Mouse (Mus musculus): ENCODE measurements around the gene Scarb1. TPM values are rescaled to one million over a fixed set of nuclear protein-coding genes. Genes with fewer than 3 reads are reported as not detected.

Gene Scarb1
- polyA plus RNA-seq, 1 experiment from 2014 or later: 60.6 TPM

- Histone ChIP-seq H3K4me2 (ENCODE audit: low read depth, low read length) (no peak overlapping the region), H3K4me1 (ENCODE audit: control insufficient read depth, insufficient read depth, low read length) (peaks cover 3% of the 10 kb centered on the region; the same call in 1 of the 2 replicates), H3K4me3 (replicated peaks; ENCODE audit: low read length) (no peak overlapping the region), H3K9me3 (replicated peaks; ENCODE audit: control insufficient read depth, low read length) (0 out of 2 replicates have a peak, but pooled peaks cover 3% of the 10 kb centered on the region), H3K27ac (ENCODE audit: low read length) (no peak overlapping the region), H3K9ac (ENCODE audit: low read length) (no peak overlapping the region), H3K27me3 (ENCODE audit: control insufficient read depth, insufficient read depth, low read length) (no peaks in the 10 kb centered on the region), H3K36me3 (ENCODE audit: control insufficient read depth, insufficient read depth, low read length) (no peaks in the 10 kb centered on the region)
- WGBS: 44% methylated on average over 7 of the region's 7 CpGs
- no peak for ATAC-seq (ENCODE audit: insufficient read depth, low FRiP score)
Measured at GRCm38 (mm10) chr5:125354885-125355492, 14.1 kb upstream of the Scarb1 start.

GRCm38 (mm10) chr5:125352781-125353294, 11.9 kb upstream of the Scarb1 start:
- Histone ChIP-seq H3K4me3 (replicated peaks; ENCODE audit: low read length) (no peak overlapping the region), H3K27me3 (ENCODE audit: control insufficient read depth, insufficient read depth, low read length) (no peaks in the 10 kb centered on the region), H3K27ac (ENCODE audit: low read length) (no peak overlapping the region), H3K4me2 (ENCODE audit: low read depth, low read length) (no peak overlapping the region), H3K36me3 (ENCODE audit: control insufficient read depth, insufficient read depth, low read length) (no peaks in the 10 kb centered on the region), H3K9ac (ENCODE audit: low read length) (no peak overlapping the region), H3K9me3 (replicated peaks; ENCODE audit: control insufficient read depth, low read length) (0 out of 2 replicates have a peak, but pooled peaks cover 3% of the 10 kb centered on the region), H3K4me1 (ENCODE audit: control insufficient read depth, insufficient read depth, low read length) (0 out of 2 replicates have a peak, but pooled peaks cover 2% of the 10 kb centered on the region)
- 96% methylated on average over 5 of the region's 5 CpGs for WGBS
- no peak for ATAC-seq (ENCODE audit: insufficient read depth, low FRiP score)

GRCm38 (mm10) chr5:125351939-125352338, 11.0 kb upstream of the Scarb1 start:
- H3K27ac ChIP-seq (ENCODE audit: low read length): no peak overlapping the region
- 0 out of 2 replicates have a peak, but pooled peaks cover 3% of the 10 kb centered on the region for H3K9me3 ChIP-seq (replicated peaks; ENCODE audit: control insufficient read depth, low read length)
- no peak overlapping the region for H3K4me3 ChIP-seq (replicated peaks; ENCODE audit: low read length)
- no peaks in the 10 kb centered on the region for H3K36me3 ChIP-seq (ENCODE audit: control insufficient read depth, insufficient read depth, low read length)
- no peak overlapping the region for H3K9ac ChIP-seq (ENCODE audit: low read length)
- ATAC-seq (ENCODE audit: insufficient read depth, low FRiP score): no peak
- 0 out of 2 replicates have a peak, but pooled peaks cover 2% of the 10 kb centered on the region for H3K4me1 ChIP-seq (ENCODE audit: control insufficient read depth, insufficient read depth, low read length)
- H3K27me3 ChIP-seq (ENCODE audit: control insufficient read depth, insufficient read depth, low read length): no peaks in the 10 kb centered on the region
- 92% methylated on average over 5 of the region's 5 CpGs for WGBS
- H3K4me2 ChIP-seq (ENCODE audit: low read depth, low read length): no peak overlapping the region

- Histone ChIP-seq H3K4me1 (ENCODE audit: control insufficient read depth, insufficient read depth, low read length) (0 out of 2 replicates have a peak, but pooled peaks cover 2% of the 10 kb centered on the region), H3K27me3 (ENCODE audit: control insufficient read depth, insufficient read depth, low read length) (no peaks in the 10 kb centered on the region), H3K27ac (ENCODE audit: low read length) (no peak overlapping the region), H3K36me3 (ENCODE audit: control insufficient read depth, insufficient read depth, low read length) (no peaks in the 10 kb centered on the region), H3K9ac (ENCODE audit: low read length) (no peak overlapping the region), H3K9me3 (replicated peaks; ENCODE audit: control insufficient read depth, low read length) (0 out of 2 replicates have a peak, but pooled peaks cover 3% of the 10 kb centered on the region), H3K4me3 (replicated peaks; ENCODE audit: low read length) (no peak overlapping the region), H3K4me2 (ENCODE audit: low read depth, low read length) (no peak overlapping the region)
- 78% methylated on average over 8 of the region's 8 CpGs for WGBS
- no peak for ATAC-seq (ENCODE audit: insufficient read depth, low FRiP score)
Measured at GRCm38 (mm10) chr5:125351057-125351456, 10.2 kb upstream of the Scarb1 start.

GRCm38 (mm10) chr5:125349391-125349790, 8.5 kb upstream of the Scarb1 start:
- no peak for ATAC-seq (ENCODE audit: insufficient read depth, low FRiP score)
- no peak overlapping the region for H3K4me2 ChIP-seq (ENCODE audit: low read depth, low read length)
- no peaks in the 10 kb centered on the region for H3K27me3 ChIP-seq (ENCODE audit: control insufficient read depth, insufficient read depth, low read length)
- H3K4me3 ChIP-seq (replicated peaks; ENCODE audit: low read length): no peak overlapping the region
- 0 out of 2 replicates have a peak, but pooled peaks cover 3% of the 10 kb centered on the region for H3K9me3 ChIP-seq (replicated peaks; ENCODE audit: control insufficient read depth, low read length)
- H3K9ac ChIP-seq (ENCODE audit: low read length): no peak overlapping the region
- H3K4me1 ChIP-seq (ENCODE audit: control insufficient read depth, insufficient read depth, low read length): 0 out of 2 replicates have a peak, but pooled peaks cover 2% of the 10 kb centered on the region
- 85% methylated on average over 3 of the region's 3 CpGs for WGBS
- no peak overlapping the region for H3K27ac ChIP-seq (ENCODE audit: low read length)
- H3K36me3 ChIP-seq (ENCODE audit: control insufficient read depth, insufficient read depth, low read length): no peaks in the 10 kb centered on the region

GRCm38 (mm10) chr5:125348487-125348886, 7.6 kb upstream of the Scarb1 start:
- no peak for ATAC-seq (ENCODE audit: insufficient read depth, low FRiP score)
- H3K9ac ChIP-seq (ENCODE audit: low read length): no peak overlapping the region
- WGBS: 30% methylated on average over 8 of the region's 8 CpGs
- no peak overlapping the region for H3K4me3 ChIP-seq (replicated peaks; ENCODE audit: low read length)
- no peaks in the 10 kb centered on the region for H3K27me3 ChIP-seq (ENCODE audit: control insufficient read depth, insufficient read depth, low read length)
- H3K4me1 ChIP-seq (ENCODE audit: control insufficient read depth, insufficient read depth, low read length): 0 out of 2 replicates have a peak, but pooled peaks cover 2% of the 10 kb centered on the region
- no peaks in the 10 kb centered on the region for H3K36me3 ChIP-seq (ENCODE audit: control insufficient read depth, insufficient read depth, low read length)
- 0 out of 2 replicates have a peak, but pooled peaks cover 3% of the 10 kb centered on the region for H3K9me3 ChIP-seq (replicated peaks; ENCODE audit: control insufficient read depth, low read length)
- no peak overlapping the region for H3K4me2 ChIP-seq (ENCODE audit: low read depth, low read length)
- no peak overlapping the region for H3K27ac ChIP-seq (ENCODE audit: low read length)

GRCm38 (mm10) chr5:125348067-125348466, 7.2 kb upstream of the Scarb1 start:
- H3K36me3 ChIP-seq (ENCODE audit: control insufficient read depth, insufficient read depth, low read length): no peaks in the 10 kb centered on the region
- 76% methylated on average over 7 of the region's 7 CpGs for WGBS
- no peaks in the 10 kb centered on the region for H3K27me3 ChIP-seq (ENCODE audit: control insufficient read depth, insufficient read depth, low read length)
- H3K27ac ChIP-seq (ENCODE audit: low read length): no peak overlapping the region
- H3K4me3 ChIP-seq (replicated peaks; ENCODE audit: low read length): no peak overlapping the region
- no peak for ATAC-seq (ENCODE audit: insufficient read depth, low FRiP score)
- H3K4me1 ChIP-seq (ENCODE audit: control insufficient read depth, insufficient read depth, low read length): 0 out of 2 replicates have a peak, but pooled peaks cover 2% of the 10 kb centered on the region
- no peak overlapping the region for H3K9ac ChIP-seq (ENCODE audit: low read length)
- 0 out of 2 replicates have a peak, but pooled peaks cover 3% of the 10 kb centered on the region for H3K9me3 ChIP-seq (replicated peaks; ENCODE audit: control insufficient read depth, low read length)
- H3K4me2 ChIP-seq (ENCODE audit: low read depth, low read length): no peak overlapping the region

- 91% methylated on average over 6 of the region's 6 CpGs for whole genome bisulfite sequencing
- no peaks in the 10 kb centered on the region for H3K9me3 ChIP-seq (replicated peaks; ENCODE audit: control insufficient read depth, low read length)
- H3K27ac ChIP-seq (ENCODE audit: low read length): no peak overlapping the region
- no peaks in the 10 kb centered on the region for H3K36me3 ChIP-seq (ENCODE audit: control insufficient read depth, insufficient read depth, low read length)
- H3K27me3 ChIP-seq (ENCODE audit: control insufficient read depth, insufficient read depth, low read length): no peaks in the 10 kb centered on the region
- H3K4me3 ChIP-seq (replicated peaks; ENCODE audit: low read length): no peak overlapping the region
- no peak overlapping the region for H3K4me2 ChIP-seq (ENCODE audit: low read depth, low read length)
- peaks cover 21% of the 10 kb centered on the region for H3K4me1 ChIP-seq (ENCODE audit: control insufficient read depth, insufficient read depth, low read length)
- ATAC-seq (ENCODE audit: insufficient read depth, low FRiP score): no peak
- no peak overlapping the region for H3K9ac ChIP-seq (ENCODE audit: low read length)
Measured at GRCm38 (mm10) chr5:125344296-125344695, 3.4 kb upstream of the Scarb1 start.

GRCm38 (mm10) chr5:125341459-125342090, 681 bp upstream of the Scarb1 start:
- peak overlapping the region; percentile 85 for H3K9ac ChIP-seq (ENCODE audit: low read length)
- H3K4me3 ChIP-seq (replicated peaks; ENCODE audit: low read length): peak overlapping the region; percentile 87
- H3K4me2 ChIP-seq (ENCODE audit: low read depth, low read length): peak overlapping the region; percentile 96
- WGBS: 53% methylated on average over 14 of the region's 14 CpGs
- H3K9me3 ChIP-seq (replicated peaks; ENCODE audit: control insufficient read depth, low read length): no peaks in the 10 kb centered on the region
- no peaks in the 10 kb centered on the region for H3K27me3 ChIP-seq (ENCODE audit: control insufficient read depth, insufficient read depth, low read length)
- H3K27ac ChIP-seq (ENCODE audit: low read length): no peak overlapping the region
- peaks cover 32% of the 10 kb centered on the region for H3K4me1 ChIP-seq (ENCODE audit: control insufficient read depth, insufficient read depth, low read length)
- H3K36me3 ChIP-seq (ENCODE audit: control insufficient read depth, insufficient read depth, low read length): no peaks in the 10 kb centered on the region
- ATAC-seq (ENCODE audit: insufficient read depth, low FRiP score): no peak
